Mouse (Mus musculus): ENCODE data around the gene Astn2.

DNA sequence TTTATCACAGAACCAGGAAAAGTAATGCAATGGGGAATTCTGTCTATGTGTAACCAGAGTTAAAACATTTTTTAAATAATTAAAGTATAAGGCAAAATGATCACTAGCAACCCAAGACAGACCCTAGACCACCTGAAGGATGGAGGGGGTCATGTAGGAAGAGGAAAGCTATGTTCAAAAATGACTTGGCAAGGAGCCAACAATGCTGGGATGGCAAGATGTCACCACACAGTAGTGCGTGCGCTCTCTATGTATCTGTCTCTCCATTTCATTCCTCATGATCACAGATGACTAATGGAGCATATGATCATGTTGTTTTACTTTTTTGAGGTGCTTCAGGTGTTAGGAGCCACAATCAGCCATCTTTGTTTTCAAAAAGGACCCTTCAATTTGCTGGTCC lies 640.6 kb downstream of the Astn2 start:
- TF ChIP-seq CTCF (IDR thresholded peaks at IDR 0.05) (no peak), EP300 (IDR thresholded peaks at IDR 0.05; ENCODE audit: insufficient read depth, low read depth, low read length) (no peak), POLR2A (IDR thresholded peaks at IDR 0.05; ENCODE audit: insufficient read depth, low read depth, low read length) (no peak)

Measured in heart, adult 2 months (tissue).